Mouse (Mus musculus) ES-E14 (cell line): ENCODE data around the gene Cacna2d1. TPM values are rescaled to one million over a fixed set of nuclear protein-coding genes. Genes with fewer than 3 reads are reported as not detected.

ENCODE experiments used
- DNase-seq: peaks from one replicate; pipeline ENCODE4 v3.0.0-alpha.2; 2013; ENCODE audit warnings: low read depth, low spot score
- H3K27ac ChIP-seq: 2 replicates; pipeline ENCODE4 v1.5.1; 2012; ENCODE audit warnings: low read depth, mild to moderate bottlenecking, low read length, moderate library complexity, mixed read lengths; ENCODE audit not compliant: poor library complexity, insufficient read depth, severe bottlenecking
- H3K36me3 ChIP-seq: 2 replicates; pipeline ENCODE4 v1.6.1; 2012; ENCODE audit warnings: mild to moderate bottlenecking, low read length, moderate library complexity, mixed read lengths; ENCODE audit not compliant: control insufficient read depth, poor library complexity, insufficient read depth, severe bottlenecking
- H3K4me1 ChIP-seq, 2 experiments: fragments of 150-350 bp in 1 of 2; sonication (generic) in 1 of 2; 2 replicates each; pipeline ENCODE4 v1.6.1; 2012; ENCODE audit warnings: low read length in 2 of 2, mild to moderate bottlenecking in 1 of 2, mixed read lengths in 1 of 2; ENCODE audit not compliant: control insufficient read depth in 2 of 2, insufficient read depth in 2 of 2, poor library complexity in 1 of 2
- H3K4me3 ChIP-seq, 2 experiments: fragments of 150-350 bp in 1 of 2; sonication (generic) in 1 of 2; 2 replicates each; pipeline ENCODE4 v1.5.1; 2012; ENCODE audit warnings: low read length in 2 of 2, low read depth in 1 of 2, mild to moderate bottlenecking in 1 of 2, mixed read lengths in 1 of 2; ENCODE audit not compliant: insufficient read depth in 1 of 2, poor library complexity in 1 of 2, severe bottlenecking in 1 of 2
- H3K9ac ChIP-seq: 2 replicates; pipeline ENCODE4 v1.6.1; 2012; ENCODE audit warnings: low read depth, mild to moderate bottlenecking, low read length, mixed read lengths; ENCODE audit not compliant: poor library complexity, insufficient read depth, severe bottlenecking
- H3K9me3 ChIP-seq: fragments of 150-350 bp; sonication (generic); 2 replicates; pipeline ENCODE4 v1.6.1; 2012; ENCODE audit warnings: low read depth, mild to moderate bottlenecking, low read length; ENCODE audit not compliant: control insufficient read depth, insufficient read depth
- CHD2 ChIP-seq: IDR thresholded peaks from 2 replicates; pipeline ENCODE4 v1.6.1; 2014; ENCODE audit warnings: mild to moderate bottlenecking, low read depth, low read length, inconsistent platforms
- HCFC1 ChIP-seq: IDR thresholded peaks from 2 replicates; pipeline ENCODE4 v1.6.1; 2012; ENCODE audit warnings: low read length, inconsistent platforms, borderline replicate concordance; ENCODE audit not compliant: insufficient read depth
- MAFK ChIP-seq: IDR thresholded peaks from 2 replicates; pipeline ENCODE4 v1.6.1; 2014; ENCODE audit warnings: mild to moderate bottlenecking, low read depth, low read length, inconsistent platforms; ENCODE audit not compliant: insufficient read depth
- ZC3H11A ChIP-seq: IDR thresholded peaks from 2 replicates; pipeline ENCODE4 v1.6.1; 2012; ENCODE audit warnings: low read depth, mild to moderate bottlenecking, inconsistent platforms, low read length, borderline replicate concordance
- ZNF384 ChIP-seq: IDR thresholded peaks from 2 replicates; pipeline ENCODE4 v1.6.1; 2012; ENCODE audit warnings: low read depth, low read length, inconsistent platforms
- in situ Hi-C, 2 experiments: fragments of 600-800 bp; cut with MboI; formaldehyde crosslinking; loops; one replicate each; pipeline ENCODE4 v1.15.1; 2025; ENCODE audit warnings: low sequenced_read_pairs in 2 of 2, inconsistent platforms in 1 of 2; ENCODE audit not compliant: unreplicated experiment in 2 of 2
- total RNA-seq: library from RNA; depleted of rRNA; stranded (reverse); fragments of 300-350 nt; gene quantifications from 2 replicates; pipeline ENCODE4 v1.2.3, GENCODE M21; 2012

The Cacna2d1 gene
- total RNA-seq, 1 experiment, result 6.1 TPM

DNA sequence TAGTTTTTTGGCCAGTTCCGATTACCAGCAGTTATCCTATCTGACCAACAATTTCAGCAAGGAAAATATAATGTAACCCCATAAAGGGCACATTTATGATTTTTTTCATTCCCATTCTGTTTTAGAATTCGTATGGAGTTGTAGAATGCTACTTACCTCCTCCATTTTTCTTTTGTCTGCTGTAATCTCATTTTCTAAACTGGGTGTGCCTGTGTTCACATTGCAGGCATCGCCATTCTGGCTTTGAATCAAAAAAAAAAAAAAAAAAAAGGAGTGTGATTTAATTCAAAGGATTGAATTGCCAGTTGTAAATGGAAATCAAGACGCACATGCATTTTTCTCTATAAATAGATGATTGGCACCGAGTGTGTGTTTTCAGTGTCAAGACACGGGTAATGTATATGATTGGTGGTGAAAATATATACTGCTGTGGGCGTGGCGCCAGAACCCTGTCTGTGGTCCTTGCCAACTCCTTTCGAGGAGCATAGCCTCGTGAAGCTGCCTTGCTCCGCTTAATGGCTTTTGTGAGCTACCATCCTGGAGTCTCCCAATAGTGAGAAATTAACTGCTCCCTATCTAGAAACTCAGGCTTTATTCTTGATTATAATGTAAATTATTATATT, 158.7 kb downstream of the Cacna2d1 start:
- TF ChIP-seq HCFC1, result no peak
- no peak overlapping the region for H3K4me3 ChIP-seq
- in situ Hi-C loops, result no loop called here
- no peaks in the 10 kb centered on the region for H3K4me1 ChIP-seq
- no peaks in the 10 kb centered on the region for H3K36me3 ChIP-seq
- H3K9ac ChIP-seq, result no peak overlapping the region
- H3K9me3 ChIP-seq, result no peaks in the 10 kb centered on the region
- DNase-seq, result no peak
- no peak overlapping the region for H3K27ac ChIP-seq

DNA sequence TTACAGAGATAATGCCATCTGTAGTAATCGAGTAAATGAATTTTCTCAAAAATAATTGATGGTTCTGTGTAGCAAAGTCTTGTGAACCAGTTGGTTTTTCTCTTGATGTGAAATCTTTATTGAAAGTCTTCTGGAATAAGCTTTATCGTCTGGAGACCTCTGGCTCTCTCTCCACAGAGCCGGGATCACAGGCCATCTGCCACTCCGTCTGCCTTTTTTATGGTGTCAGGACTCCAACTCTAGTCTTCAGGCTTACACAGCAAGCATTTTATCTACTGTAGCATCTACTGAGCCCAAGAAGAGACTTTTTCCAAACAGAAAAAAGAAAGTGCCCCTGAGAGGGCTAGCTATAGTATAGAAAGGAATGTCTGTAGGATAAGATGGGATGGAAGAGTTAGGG, 160.9 kb downstream of the Cacna2d1 start:
- no peak overlapping the region for H3K9ac ChIP-seq
- in situ Hi-C loops, result no loop called here
- TF ChIP-seq CHD2, result no peak
- no peak for TF ChIP-seq HCFC1
- no peak for TF ChIP-seq ZC3H11A
- no peak for TF ChIP-seq MAFK
- TF ChIP-seq ZNF384, result no peak
- H3K36me3 ChIP-seq, result no peaks in the 10 kb centered on the region
- no peaks in the 10 kb centered on the region for H3K9me3 ChIP-seq
- H3K27ac ChIP-seq, result no peak overlapping the region
- H3K4me1 ChIP-seq, result no peaks in the 10 kb centered on the region
- DNase-seq, result no peak
- H3K4me3 ChIP-seq, result no peak overlapping the region

GRCm38 (mm10) chr5:16098766-16099165, 164.3 kb downstream of the Cacna2d1 start:
- in situ Hi-C loops, result no loop called here

GRCm38 (mm10) chr5:16101820-16102219, 167.3 kb downstream of the Cacna2d1 start:
- Histone ChIP-seq H3K36me3 (no peaks in the 10 kb centered on the region), H3K9me3 (no peaks in the 10 kb centered on the region), H3K4me3 (no peak overlapping the region), H3K9ac (no peak overlapping the region), H3K4me1 (no peaks in the 10 kb centered on the region), H3K27ac (no peak overlapping the region)
- TF ChIP-seq MAFK (no peak), ZNF384 (no peak), HCFC1 (no peak), ZC3H11A (no peak), CHD2 (no peak)
- in situ Hi-C loops, result no loop called here
- DNase-seq, result no peak

More at GRCm38 (mm10) chr5:16098766-16099165, 164.3 kb downstream of the Cacna2d1 start:
- TF ChIP-seq ZC3H11A, result no peak
- no peak for TF ChIP-seq HCFC1
- no peak for TF ChIP-seq ZNF384
- no peak for TF ChIP-seq MAFK
- no peak for TF ChIP-seq CHD2
- H3K4me3 ChIP-seq, result no peak overlapping the region
- no peak overlapping the region for H3K9ac ChIP-seq
- no peaks in the 10 kb centered on the region for H3K9me3 ChIP-seq
- no peaks in the 10 kb centered on the region for H3K36me3 ChIP-seq
- H3K4me1 ChIP-seq, result no peaks in the 10 kb centered on the region
- H3K27ac ChIP-seq, result no peak overlapping the region
- DNase-seq, result no peak

- DNase-seq, result no peak
- Histone ChIP-seq H3K36me3 (no peaks in the 10 kb centered on the region), H3K9me3 (no peaks in the 10 kb centered on the region), H3K4me1 (no peaks in the 10 kb centered on the region), H3K4me3 (no peak overlapping the region), H3K9ac (no peak overlapping the region), H3K27ac (no peak overlapping the region)
- in situ Hi-C loops, result no loop called here
- no peak for TF ChIP-seq ZNF384
- TF ChIP-seq CHD2, result no peak
- TF ChIP-seq ZC3H11A, result no peak
- no peak for TF ChIP-seq HCFC1
Observed at GRCm38 (mm10) chr5:16105701-16106100, 171.2 kb downstream of the Cacna2d1 start.
